Mouse (Mus musculus) left cerebral cortex, adult 11 months (tissue): ENCODE measurements around the gene Snrpd3.

Experiments
- DNase-seq: peaks from one replicate; pipeline ENCODE4 v3.0.0; 2022; ENCODE audit warnings: low spot score

Gene Snrpd3

GRCm38 (mm10) chr10:75568029-75568428 is 50.7 kb downstream of the Snrpd3 start:
- no peak for DNase-seq

DNA sequence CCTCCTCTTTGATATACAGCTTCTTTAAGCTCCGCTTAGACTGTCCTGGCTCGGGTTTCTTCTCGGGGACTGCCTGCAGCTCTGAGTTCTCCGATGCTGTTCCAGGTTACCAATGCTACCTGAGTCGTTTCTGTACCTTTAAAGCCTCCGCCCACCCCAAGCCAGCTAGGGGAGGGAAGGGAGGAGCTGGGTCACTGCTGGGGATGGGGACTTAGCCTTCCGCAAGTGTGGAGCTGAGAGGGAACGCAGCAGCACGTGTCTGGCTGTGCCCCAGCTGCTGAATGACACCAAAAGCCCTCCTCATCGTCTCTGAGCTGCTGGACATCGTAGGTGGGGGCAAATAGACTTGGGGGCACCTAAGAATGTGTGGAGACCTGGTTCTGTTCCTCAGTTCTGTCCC is 51.1 kb downstream of the Snrpd3 start:
- no peak for DNase-seq

GRCm38 (mm10) chr10:75568851-75569250 is 51.5 kb downstream of the Snrpd3 start:
- no peak for DNase-seq

GRCm38 (mm10) chr10:75570981-75571657 is 53.8 kb downstream of the Snrpd3 start:
- no peak for DNase-seq

DNA sequence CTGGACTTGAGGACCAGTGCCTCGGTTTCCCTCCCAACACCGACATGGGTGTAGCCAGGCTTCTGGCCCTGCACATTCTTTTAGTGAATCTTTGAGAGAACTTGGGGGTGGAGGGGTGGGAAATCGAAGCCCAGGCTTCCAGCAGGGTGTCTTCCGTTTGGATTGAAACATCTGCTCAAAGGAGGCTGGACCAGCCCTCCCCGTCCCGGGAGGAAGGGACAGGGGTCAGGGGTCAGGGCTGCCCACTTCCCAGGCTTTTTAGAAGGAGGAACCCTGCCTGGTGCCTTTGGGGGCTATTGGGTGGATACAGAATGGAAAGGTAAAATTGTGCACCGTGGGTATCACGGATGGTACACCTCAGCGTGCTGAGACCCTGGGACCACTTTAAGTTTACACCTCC is 54.6 kb downstream of the Snrpd3 start:
- DNase-seq: no peak

DNA sequence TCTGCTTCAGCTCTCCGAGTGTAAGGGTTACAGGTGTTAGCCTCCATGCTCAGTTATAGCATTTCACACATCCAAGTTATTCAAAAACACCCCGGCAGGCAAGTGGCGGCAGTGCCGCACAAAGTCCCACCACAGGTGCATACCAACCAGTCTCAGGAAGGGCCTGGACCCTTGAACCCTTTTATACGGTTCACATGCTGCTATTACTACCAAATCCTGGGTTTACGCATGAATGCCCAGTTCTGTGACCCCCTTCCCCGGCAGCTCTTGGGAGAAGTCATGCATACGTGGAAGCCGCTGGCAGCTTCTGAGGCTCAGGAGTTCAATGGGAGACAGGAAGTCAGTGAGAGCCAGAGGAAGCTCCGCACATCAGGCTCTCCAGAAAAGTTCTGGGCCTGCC is 55.8 kb downstream of the Snrpd3 start:
- no peak for DNase-seq

GRCm38 (mm10) chr10:75573965-75574364 is 56.6 kb downstream of the Snrpd3 start:
- no peak for DNase-seq

- DNase-seq: no peak
These were observed 61.8 kb downstream of the Snrpd3 start for GRCm38 (mm10) chr10:75579129-75579528.

DNA sequence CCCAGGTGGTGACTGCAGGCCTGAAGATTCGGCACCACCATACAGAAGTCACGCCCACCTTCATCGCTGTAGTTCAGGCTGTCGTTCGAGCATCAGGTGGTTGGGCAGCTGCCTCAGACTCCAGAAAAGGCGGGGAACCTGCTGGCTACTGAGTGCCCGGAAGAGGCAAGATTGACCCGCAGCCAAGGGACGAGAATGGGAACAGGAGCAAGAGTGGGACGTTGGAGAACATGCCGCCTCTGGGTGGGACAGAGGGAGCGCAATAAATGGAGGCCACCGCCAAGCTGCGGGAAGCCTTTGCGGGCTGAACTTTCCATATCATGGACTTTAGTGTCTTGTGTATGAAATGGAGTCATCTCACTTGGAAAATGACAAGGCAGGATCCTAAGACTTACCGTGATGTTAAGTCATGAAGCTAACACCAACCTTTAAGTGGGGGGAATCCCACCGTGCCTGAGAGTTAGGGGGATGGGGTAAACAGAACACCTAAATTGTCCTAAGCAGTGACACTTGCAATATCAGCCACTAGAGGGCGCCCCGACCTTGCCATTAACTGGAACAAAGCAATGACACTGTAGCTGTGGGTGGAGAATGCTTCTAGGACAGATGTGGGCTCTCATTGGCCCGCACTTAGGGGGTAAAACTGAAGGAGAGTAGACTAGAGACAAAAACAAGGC is 68.7 kb downstream of the Snrpd3 start:
- peak; percentile 81 for DNase-seq

GRCm38 (mm10) chr10:75586553-75586879 is 69.2 kb downstream of the Snrpd3 start:
- DNase-seq: no peak
